Mouse (Mus musculus) midbrain, postnatal 0 days (tissue): Measurements from ENCODE around the gene Etnk1. TPM values are rescaled to one million over a fixed set of nuclear protein-coding genes. Genes with fewer than 3 reads are reported as not detected.

Experiments used
- ATAC-seq: fragments of 200-750 bp; cut with Nextera tagmentation; 2 replicates; pipeline ENCODE4 v1.8.0; 2017; ENCODE audit warnings: moderate number of reproducible peaks, mild to moderate bottlenecking, moderate TSS enrichment, moderate library complexity; ENCODE audit not compliant: low FRiP score
- DNase-seq: peaks from one replicate; pipeline ENCODE4 v3.0.0-alpha.2; 2015; ENCODE audit warnings: low spot score
- H3K27ac ChIP-seq: fragments of 300-500 bp; sonication (generic); 2 replicates; pipeline ENCODE4 v1.5.1; 2014; ENCODE audit warnings: low read depth, mild to moderate bottlenecking, low read length, mixed read lengths
- H3K27me3 ChIP-seq: fragments of 300-500 bp; sonication (generic); 2 replicates; pipeline ENCODE4 v1.6.1; 2014; ENCODE audit warnings: low read length, control low read depth, mixed read lengths; ENCODE audit not compliant: insufficient read depth
- H3K36me3 ChIP-seq: fragments of 300-500 bp; sonication (generic); 2 replicates; pipeline ENCODE4 v1.6.1; 2014; ENCODE audit warnings: low read length, control low read depth, mixed read lengths; ENCODE audit not compliant: insufficient read depth
- H3K4me1 ChIP-seq: fragments of 300-500 bp; sonication (generic); 2 replicates; pipeline ENCODE4 v1.6.1; 2014; ENCODE audit warnings: mild to moderate bottlenecking, control low read depth, antibody characterized with exemption, low read length, mixed read lengths; ENCODE audit not compliant: insufficient read depth
- H3K4me2 ChIP-seq: fragments of 300-500 bp; sonication (generic); 2 replicates; pipeline ENCODE4 v1.6.1; 2014; ENCODE audit warnings: low read depth, mild to moderate bottlenecking, low read length, mixed read lengths; ENCODE audit not compliant: poor library complexity, severe bottlenecking
- H3K4me3 ChIP-seq: fragments of 300-500 bp; sonication (generic); 2 replicates; pipeline ENCODE4 v1.5.1; 2014; ENCODE audit warnings: low read depth, mild to moderate bottlenecking, low read length, moderate library complexity
- H3K9ac ChIP-seq: fragments of 300-500 bp; sonication (generic); replicated peaks from 2 replicates; pipeline ENCODE4 v1.6.1; 2014; ENCODE audit warnings: mild to moderate bottlenecking, low read length, moderate library complexity, mixed read lengths; ENCODE audit not compliant: poor library complexity, severe bottlenecking
- H3K9me3 ChIP-seq: fragments of 300-500 bp; sonication (generic); 2 replicates; pipeline ENCODE4 v1.6.1; 2016; ENCODE audit warnings: low read length, control low read depth
- CTCF ChIP-seq: IDR thresholded peaks from 2 replicates; pipeline ENCODE4 v1.5.1; 2016; ENCODE audit warnings: antibody characterized with exemption, mild to moderate bottlenecking
- WGBS: fragments of 180-500 bp; shearing (Covaris S2); extraction: QIAGEN DNeasy Blood & Tissue Kit; methylation state at CpG from one replicate; pipeline ENCODE4 v1.1.7; 2014; 5-methylcytosine and 5-hydroxymethylcytosine counted together
- polyA plus RNA-seq: library from polyadenylated mRNA; unstranded; fragments of >200 nt; fragmentation: Nextera tagmentation; extraction: Ambion mirVana; gene quantifications from 2 replicates; pipeline ENCODE4 v1.2.1, GENCODE M21; 2015
- total RNA-seq: library from RNA; depleted of rRNA; stranded (reverse); fragments of >200 nt; gene quantifications from 2 replicates; pipeline ENCODE4 v1.2.3, GENCODE M21; 2014

Etnk1 gene
- total and polyA plus RNA-seq, 2 experiments from 2014 or later: 40.3 to 130 TPM

DNA sequence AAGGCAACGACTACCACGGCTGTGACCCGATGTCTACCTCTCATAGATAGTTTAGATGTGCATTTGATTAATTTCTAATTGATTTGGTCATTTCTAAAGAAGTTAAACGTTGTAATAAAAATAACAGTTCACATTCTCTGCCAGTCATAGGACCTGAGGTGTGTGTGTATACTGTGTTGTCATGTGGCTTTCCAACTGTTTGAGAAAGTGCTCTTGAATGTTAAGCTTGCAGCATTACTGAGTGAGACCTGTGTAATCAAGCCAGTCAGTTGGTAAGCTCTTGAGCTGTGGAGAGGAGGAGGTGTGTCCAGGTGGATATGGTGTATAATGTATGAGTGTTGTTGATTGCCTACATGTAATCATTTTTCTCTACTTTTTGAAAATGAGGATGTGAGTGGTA, 12.2 kb downstream of the Etnk1 start:
- ATAC-seq: no peak
- WGBS: 77% methylated on average over 4 of the region's 4 CpGs

DNA sequence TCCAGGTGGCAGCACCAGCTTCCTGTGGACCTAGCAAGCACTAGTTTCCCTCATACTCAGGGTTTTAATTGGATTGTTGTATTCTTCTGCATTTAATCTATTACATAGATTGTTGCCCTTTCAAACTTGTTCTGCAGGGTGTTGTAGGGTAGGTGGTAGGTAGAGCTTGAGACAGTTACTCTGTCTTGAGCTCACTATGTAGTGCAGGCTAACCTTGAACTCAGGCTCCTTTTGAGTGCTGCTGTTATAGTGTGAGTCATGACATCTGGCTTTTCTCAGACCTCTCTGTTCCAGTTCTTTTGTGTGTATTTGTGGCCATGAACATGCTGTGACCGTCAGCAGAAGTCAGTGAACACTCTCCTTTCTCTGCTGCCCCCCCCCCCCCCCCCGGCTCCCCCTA, 12.7 kb downstream of the Etnk1 start:
- TF ChIP-seq CTCF: no peak
- DNase-seq (no peak), ATAC-seq (no peak)
- Histone ChIP-seq H3K4me3 (no peak overlapping the region), H3K27ac (no peak overlapping the region), H3K4me2 (no peak overlapping the region), H3K9ac (no peak overlapping the region), H3K4me1 (no peaks in the 10 kb centered on the region), H3K9me3 (no peaks in the 10 kb centered on the region), H3K36me3 (peaks cover 12% of the 10 kb centered on the region), H3K27me3 (no peaks in the 10 kb centered on the region)
- 61% methylated on average over 1 of the region's 2 CpGs for WGBS

More for the DNA sequence above, 12.2 kb downstream of the Etnk1 start:
- Histone ChIP-seq H3K27me3 (no peaks in the 10 kb centered on the region), H3K36me3 (peaks cover 12% of the 10 kb centered on the region), H3K4me3 (no peak overlapping the region), H3K4me1 (no peaks in the 10 kb centered on the region), H3K9me3 (no peaks in the 10 kb centered on the region), H3K9ac (no peak overlapping the region), H3K4me2 (no peak overlapping the region), H3K27ac (no peak overlapping the region)
- TF ChIP-seq CTCF: no peak
- DNase-seq: no peak

DNA sequence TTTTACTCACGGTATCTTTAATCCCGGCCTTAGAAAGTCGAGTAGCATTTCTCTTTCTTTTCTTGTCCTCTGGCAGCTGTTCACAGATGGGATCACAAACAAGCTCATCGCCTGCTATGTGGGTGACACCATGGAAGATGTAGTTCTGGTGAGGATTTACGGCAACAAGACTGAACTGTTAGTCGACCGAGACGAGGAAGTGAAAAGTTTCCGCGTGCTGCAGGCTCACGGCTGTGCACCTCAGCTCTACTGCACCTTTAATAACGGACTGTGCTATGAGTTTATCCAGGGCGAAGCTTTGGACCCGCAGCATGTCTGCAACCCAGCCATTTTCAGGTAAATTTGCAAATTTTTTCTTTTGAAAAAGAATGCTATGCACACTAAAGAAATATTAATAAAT, 13.5 kb downstream of the Etnk1 start:
- DNase-seq (no peak), ATAC-seq (no peak)
- no peak overlapping the region for H3K9ac ChIP-seq
- no peaks in the 10 kb centered on the region for H3K9me3 ChIP-seq
- H3K27me3 ChIP-seq: no peaks in the 10 kb centered on the region
- no peak overlapping the region for H3K4me3 ChIP-seq
- WGBS: 94% methylated on average over 14 of the region's 14 CpGs
- H3K36me3 ChIP-seq: peaks cover 12% of the 10 kb centered on the region
- H3K4me2 ChIP-seq: no peak overlapping the region
- no peak overlapping the region for H3K27ac ChIP-seq
- TF ChIP-seq CTCF: no peak
- H3K4me1 ChIP-seq: no peaks in the 10 kb centered on the region

DNA sequence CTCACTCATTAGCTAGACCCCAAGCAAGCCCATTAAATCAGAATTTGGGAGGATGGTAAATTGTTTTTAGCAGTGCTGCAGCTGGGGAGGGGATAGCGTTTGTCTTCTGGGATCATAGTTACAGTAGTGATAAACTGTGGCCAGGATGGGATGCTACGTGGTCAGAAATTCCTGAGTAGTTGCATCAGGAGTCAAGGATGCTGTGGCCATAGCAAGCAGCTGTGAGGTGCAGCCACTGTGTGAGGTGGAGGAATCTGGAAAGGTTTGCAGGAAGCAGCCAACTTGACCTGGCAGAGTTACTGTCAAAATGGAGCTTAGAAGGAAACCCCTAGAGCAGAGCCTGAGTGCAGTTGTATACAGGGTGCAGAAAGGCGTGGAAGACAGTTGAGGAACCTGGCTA, 17.1 kb downstream of the Etnk1 start:
- WGBS: 94% methylated on average over 3 of the region's 3 CpGs
- no peak overlapping the region for H3K9ac ChIP-seq
- TF ChIP-seq CTCF: no peak
- no peak overlapping the region for H3K27ac ChIP-seq
- ATAC-seq (no peak), DNase-seq (no peak)
- no peaks in the 10 kb centered on the region for H3K9me3 ChIP-seq
- H3K4me3 ChIP-seq: no peak overlapping the region
- H3K4me1 ChIP-seq: no peaks in the 10 kb centered on the region
- no peaks in the 10 kb centered on the region for H3K27me3 ChIP-seq
- peaks cover 12% of the 10 kb centered on the region for H3K36me3 ChIP-seq
- no peak overlapping the region for H3K4me2 ChIP-seq

DNA sequence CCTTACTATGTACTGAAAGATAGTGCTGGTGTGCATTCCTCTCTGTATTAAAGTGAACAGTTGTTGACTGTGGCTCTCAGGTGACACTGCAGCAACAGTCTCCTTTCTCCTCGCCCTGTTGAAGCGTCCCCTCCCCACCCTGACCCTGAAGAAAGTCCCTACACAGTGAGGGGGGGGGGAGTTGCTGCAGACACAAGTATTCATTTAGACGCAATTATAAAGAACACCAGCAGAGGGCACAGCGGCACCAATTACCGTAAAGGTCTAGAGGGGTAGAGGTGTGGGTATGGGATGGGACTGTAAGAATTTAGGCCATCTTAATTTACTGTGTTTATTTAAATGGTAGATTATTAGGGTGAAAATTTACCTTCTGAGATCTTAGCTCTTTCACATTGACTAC, 17.7 kb downstream of the Etnk1 start:
- TF ChIP-seq CTCF: peak; percentile 63
- 70% methylated on average over 5 of the region's 5 CpGs for WGBS
- ATAC-seq: no peak

DNA sequence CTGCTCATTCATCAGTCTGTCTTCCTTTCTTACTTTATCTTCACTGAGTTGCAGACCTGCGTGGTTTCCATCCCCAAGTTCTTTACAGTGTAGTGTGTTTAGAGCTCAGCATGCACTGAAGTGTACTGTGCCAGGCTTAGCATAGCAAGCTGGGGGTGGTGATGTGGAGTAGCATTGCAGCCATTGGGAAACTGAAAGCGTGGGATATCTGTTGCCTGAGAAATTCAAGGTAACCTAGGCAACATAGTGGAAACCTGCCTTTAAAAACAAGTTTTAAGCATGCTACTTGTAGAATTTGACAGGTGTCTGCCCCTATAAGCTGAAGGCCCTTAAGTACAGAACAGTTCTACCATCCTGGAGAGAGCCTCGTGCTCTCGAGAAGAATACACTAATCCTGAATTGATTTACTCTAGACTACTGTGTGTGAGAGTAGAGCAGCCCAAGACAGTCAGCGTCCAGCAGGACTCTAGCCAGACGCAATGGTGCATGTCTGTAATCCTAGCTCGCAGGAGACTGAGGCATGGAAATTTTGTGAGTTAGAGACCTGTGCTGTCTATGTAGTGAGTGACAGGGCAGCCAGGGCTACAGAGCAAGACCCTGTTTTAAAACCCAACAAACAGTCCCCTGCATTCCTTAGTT, 23.9 kb downstream of the Etnk1 start:
- H3K9me3 ChIP-seq: no peaks in the 10 kb centered on the region
- TF ChIP-seq CTCF: no peak
- ATAC-seq: no peak
- H3K27ac ChIP-seq: no peak overlapping the region
- 50% methylated on average over 7 of the region's 7 CpGs for WGBS
- no peaks in the 10 kb centered on the region for H3K4me1 ChIP-seq
- no peak overlapping the region for H3K4me3 ChIP-seq
- no peaks in the 10 kb centered on the region for H3K27me3 ChIP-seq
- no peak overlapping the region for H3K4me2 ChIP-seq
- H3K9ac ChIP-seq: no peak overlapping the region
- no peak for DNase-seq
- peaks cover 9% of the 10 kb centered on the region; the same call in 1 of the 2 replicates for H3K36me3 ChIP-seq

More for the DNA sequence above, 17.7 kb downstream of the Etnk1 start:
- peak; percentile 30 for DNase-seq
- Histone ChIP-seq H3K4me2 (no peak overlapping the region), H3K27me3 (no peaks in the 10 kb centered on the region), H3K4me3 (no peak overlapping the region), H3K9ac (no peak overlapping the region), H3K27ac (no peak overlapping the region), H3K9me3 (no peaks in the 10 kb centered on the region), H3K4me1 (no peaks in the 10 kb centered on the region), H3K36me3 (peaks cover 12% of the 10 kb centered on the region)
